Mouse (Mus musculus) left cerebral cortex, adult 2 months (tissue): ENCODE results near the gene Spata2. TPM values are rescaled to one million over a fixed set of nuclear protein-coding genes. Genes with fewer than 3 reads are reported as not detected.

Experiments
- DNase-seq, 2 experiments: peaks; one replicate each; pipeline ENCODE4 v3.0.0; 2021 to 2022; ENCODE audit warnings: low spot score in 2 of 2, mixed read lengths in 1 of 2; ENCODE audit errors: extremely low spot score in 1 of 2
- H3K27ac ChIP-seq: fragments of 200-600 bp; 2 replicates; pipeline ENCODE4 v1.8.1; 2022
- H3K4me3 ChIP-seq: fragments of 200-600 bp; 2 replicates; pipeline ENCODE4 v1.8.1; 2022
- CTCF ChIP-seq: fragments of 200-600 bp; IDR thresholded peaks from 2 replicates; pipeline ENCODE4 v1.8.1; 2022; ENCODE audit warnings: antibody characterized with exemption, mild to moderate bottlenecking, moderate library complexity
- intact Hi-C: fragments of 180-260 bp; cut with DNase I; formaldehyde crosslinking; loops from one replicate; pipeline ENCODE4 v1.15.1; 2025
- total RNA-seq, 2 experiments: library from RNA; stranded (reverse); gene quantifications; 2 replicates each; pipeline ENCODE4 v1.2.3; 2021

The Spata2 gene
- total RNA-seq, 2 experiments from 2014 or later = 78.0 to 79.1 TPM

DNA sequence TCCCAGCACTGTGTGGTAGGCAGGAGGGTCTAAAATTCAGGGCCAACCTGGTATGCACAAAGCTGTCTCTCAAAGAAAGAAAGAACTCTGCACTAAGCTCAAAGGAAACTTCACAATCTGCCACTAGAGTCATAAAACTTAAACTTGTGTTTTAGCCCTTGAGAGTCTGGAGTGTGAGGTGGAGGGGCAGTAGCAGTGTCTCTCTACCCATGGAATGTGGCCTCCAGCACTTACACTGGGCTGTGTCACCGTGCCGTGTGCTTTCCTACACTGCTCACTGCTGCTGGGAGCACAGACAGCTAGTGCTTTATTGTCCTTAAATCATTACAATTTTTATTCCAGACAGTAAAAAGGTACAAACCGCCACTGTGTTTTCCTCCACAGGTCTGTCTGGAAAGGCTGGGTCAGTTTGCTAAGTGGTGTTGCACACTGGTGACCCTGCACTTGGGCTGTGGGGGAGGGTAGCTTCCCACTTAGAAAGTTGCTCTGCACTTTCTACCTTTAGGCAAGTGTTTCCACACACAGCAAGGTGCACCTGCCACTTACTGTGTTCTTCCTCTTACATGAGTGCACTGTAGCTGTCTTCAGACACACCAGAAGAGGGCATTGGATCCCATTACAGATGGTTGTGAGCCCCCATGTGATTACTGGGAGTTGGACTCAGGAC is 15.2 kb upstream of the Spata2 start:
- intact Hi-C loops = no loop called here
- Histone ChIP-seq H3K4me3 (no peak overlapping the region), H3K27ac (no peak overlapping the region)
- TF ChIP-seq CTCF = no peak
- DNase-seq = no peak

DNA sequence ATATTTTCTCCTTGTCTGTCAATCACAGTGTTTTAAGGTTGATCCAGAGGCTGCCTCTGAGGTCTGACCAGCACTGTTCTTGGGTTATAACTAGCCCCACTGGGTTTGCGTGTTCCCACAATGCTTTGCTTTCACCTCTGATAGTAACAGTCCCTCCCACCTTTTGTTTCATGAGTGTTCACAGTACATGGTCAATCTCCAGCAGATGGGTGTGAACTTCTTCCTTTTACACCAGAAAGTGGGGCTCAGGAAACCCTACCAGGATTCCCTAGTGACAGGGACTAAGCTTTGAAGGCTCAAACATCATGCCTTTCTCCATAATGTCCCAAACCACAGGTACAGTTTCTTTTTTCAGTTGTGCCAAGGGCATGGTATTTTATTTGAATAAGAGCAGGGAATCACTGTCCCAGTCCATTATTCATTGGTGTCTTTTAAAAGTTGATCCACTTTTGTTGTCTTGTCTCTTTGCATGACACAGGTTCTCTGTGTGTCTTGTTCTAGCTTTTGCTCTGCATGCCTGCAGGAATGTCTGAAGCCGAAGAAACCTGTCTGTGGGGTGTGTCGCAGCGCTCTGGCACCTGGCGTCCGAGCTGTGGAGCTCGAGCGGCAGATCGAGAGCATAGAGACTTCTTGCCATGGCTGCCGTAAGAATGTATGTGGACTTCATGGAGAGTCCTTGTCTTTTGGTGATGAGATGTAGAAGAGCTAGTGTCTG is 14.0 kb upstream of the Spata2 start:
- intact Hi-C loops = no loop called here
- no peak for DNase-seq
- no peak overlapping the region for H3K4me3 ChIP-seq
- H3K27ac ChIP-seq = no peak overlapping the region
- TF ChIP-seq CTCF = no peak

DNA sequence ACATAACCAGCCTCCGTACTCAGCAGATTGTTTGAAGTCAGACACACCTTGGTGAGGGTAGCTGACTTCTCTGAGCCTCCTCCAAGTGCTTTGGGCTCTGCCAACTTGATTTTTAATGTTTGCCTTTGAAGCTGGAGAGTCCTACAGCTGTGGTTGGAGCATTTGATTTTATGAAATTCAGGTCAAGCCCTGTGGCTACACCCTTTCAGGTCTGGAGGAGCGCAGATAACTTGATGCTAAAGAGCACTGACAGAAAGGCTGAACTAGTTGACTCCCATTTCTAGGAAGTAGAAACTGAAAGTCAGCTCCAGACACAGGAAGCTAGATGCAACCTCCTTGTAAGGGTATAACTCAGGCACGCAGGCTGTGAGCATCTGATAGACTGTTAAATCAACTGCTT is 12.4 kb upstream of the Spata2 start:
- Histone ChIP-seq H3K27ac (no peak overlapping the region), H3K4me3 (no peak overlapping the region)
- TF ChIP-seq CTCF = no peak
- DNase-seq = no peak
- intact Hi-C loops = no loop called here

DNA sequence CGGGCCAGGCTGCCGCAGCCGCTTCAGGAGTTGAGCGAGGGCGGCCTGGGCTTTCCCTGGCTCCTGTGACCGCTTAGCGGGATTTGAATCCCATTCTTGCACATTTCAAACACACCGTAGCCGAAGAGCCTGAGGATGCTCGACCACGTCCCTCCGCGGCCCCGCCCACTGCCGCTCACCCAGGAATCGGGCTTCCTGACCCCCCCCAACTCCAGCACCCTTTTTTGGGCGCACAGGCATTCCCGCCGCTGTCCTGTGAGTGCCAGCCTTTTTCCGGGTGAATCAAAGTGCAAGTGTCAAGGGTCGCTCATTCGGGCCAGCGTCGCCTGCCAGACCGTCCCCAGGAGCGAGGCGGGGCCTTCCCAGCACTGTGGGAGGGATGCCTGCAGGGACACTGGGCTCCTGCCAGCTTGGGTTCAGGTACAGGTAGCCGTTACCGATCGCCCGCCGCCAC is 11.2 kb upstream of the Spata2 start:
- TF ChIP-seq CTCF = no peak
- no peak for DNase-seq
- H3K27ac ChIP-seq = peak overlapping the region; percentile 93
- peak overlapping the region; percentile 69 for H3K4me3 ChIP-seq
- intact Hi-C loops = no loop called here

DNA sequence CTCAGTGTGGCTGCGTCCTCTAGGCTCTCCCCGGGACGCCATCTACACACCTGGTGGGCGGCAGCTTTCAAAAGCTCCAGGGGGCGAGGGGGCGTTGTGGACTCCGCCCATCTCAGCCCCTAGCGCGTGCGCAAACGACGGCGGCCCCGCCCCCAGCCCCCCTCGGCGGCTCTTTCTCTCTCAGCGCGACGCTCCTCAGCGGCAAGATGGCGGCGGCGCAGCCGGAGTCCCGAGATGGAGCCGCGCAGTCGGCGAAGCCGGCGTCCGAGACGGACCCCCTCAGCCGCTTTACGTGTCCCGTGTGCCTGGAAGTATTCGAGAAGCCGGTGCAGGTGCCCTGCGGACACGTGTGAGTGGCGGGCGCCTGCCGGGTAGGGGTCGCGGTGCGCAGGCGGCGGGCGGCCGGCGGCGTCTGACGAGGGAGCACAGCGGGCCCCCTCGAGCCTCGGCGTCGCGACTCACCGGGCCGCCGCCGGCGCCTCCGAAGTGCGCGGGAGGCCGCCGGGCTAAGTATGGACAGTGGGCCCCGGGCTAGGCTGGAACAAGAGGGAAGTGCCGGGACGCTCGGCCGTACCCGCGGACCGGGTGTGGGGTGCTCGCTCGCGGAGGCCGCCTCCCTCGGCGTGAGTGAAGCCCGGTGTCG is 10.7 kb upstream of the Spata2 start:
- no peak; the same call in 1 of the 2 replicates for TF ChIP-seq CTCF
- intact Hi-C loops = no loop called here

DNA sequence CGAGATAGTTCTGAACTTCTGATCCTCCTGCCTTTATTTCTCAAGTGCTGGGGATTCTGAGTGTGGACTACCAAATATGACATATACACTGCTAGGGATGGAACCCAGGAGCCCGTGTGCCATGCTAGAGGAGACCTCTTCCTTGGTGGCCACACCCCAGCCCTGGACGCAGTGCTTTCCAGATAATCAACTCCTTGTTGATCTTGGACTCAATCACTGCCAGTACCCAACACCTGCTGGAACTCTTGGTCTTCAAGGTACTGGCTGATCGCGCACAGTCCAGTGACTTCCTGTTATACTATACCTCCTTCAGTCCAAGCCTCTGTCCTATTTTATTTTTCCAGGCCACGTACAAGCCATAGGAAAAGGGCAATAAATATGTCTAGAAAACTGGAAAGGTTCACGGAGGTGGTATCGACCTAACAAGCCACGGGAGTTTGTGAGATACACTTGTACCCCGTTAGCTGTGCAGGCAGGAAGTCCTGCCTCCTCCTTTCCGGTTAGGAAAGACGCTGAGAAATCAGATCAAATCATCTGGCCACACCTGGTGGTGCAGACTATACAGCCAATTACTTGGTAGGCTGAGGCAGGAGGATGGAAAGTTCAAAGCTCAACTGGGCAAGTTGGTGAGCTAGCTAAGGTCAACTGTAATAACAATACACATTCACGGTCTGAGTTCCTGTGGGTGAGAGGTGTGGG is 10.0 kb upstream of the Spata2 start:
- Histone ChIP-seq H3K27ac (peak overlapping the region; percentile 93), H3K4me3 (peak overlapping the region; percentile 69)
- no peak; the same call in 1 of the 2 replicates for TF ChIP-seq CTCF
- intact Hi-C loops = no loop called here
- no peak for DNase-seq

More for the DNA sequence above, 10.7 kb upstream of the Spata2 start:
- peak; percentile 89 to 90 for DNase-seq
- Histone ChIP-seq H3K27ac (peak overlapping the region; percentile 93), H3K4me3 (peak overlapping the region; percentile 69)

DNA sequence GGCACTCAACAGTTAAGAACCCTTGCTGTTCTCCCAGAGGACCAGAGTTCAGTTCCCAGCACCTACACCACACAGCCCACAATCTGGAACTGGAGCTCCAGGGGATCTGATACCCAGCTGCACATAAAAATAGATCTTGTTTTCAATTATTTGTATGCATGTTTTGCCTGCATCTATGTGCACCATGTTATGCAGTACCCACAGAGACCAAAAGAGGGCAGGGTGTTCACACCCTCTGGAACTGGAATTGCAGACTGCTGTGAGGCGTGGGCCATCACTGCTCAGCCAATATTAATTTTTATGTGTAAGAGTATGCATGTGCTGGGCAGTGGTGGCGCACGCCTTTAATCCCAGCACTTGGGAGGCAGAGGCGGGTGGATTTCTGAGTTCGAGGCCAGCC is 4.6 kb upstream of the Spata2 start:
- Histone ChIP-seq H3K4me3 (no peak overlapping the region), H3K27ac (no peak overlapping the region)
- intact Hi-C loops = no loop called here
- peak; percentile 51 for TF ChIP-seq CTCF
- no peak for DNase-seq

DNA sequence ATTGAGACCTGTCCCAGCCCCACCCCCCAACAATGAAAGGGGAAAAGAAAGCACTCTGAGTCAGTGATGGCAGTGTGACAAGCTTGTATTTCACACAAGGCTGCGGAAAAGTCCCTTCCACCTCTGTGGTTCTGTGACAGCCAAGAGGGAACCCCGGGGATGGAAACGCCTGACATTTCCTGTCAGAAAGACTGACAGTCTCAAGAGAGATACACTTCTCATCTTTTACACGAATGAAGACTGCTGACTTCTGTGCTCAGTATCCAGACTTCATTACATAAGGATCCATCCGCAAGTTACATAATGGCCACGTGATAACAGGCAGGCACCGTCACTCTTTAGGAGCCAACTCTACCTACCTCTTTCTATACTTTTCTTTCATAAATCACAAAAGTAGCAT is 3.8 kb upstream of the Spata2 start:
- H3K4me3 ChIP-seq = no peak overlapping the region
- no peak for DNase-seq
- peak overlapping the region; percentile 80 for H3K27ac ChIP-seq
- intact Hi-C loops = no loop called here
- TF ChIP-seq CTCF = no peak

DNA sequence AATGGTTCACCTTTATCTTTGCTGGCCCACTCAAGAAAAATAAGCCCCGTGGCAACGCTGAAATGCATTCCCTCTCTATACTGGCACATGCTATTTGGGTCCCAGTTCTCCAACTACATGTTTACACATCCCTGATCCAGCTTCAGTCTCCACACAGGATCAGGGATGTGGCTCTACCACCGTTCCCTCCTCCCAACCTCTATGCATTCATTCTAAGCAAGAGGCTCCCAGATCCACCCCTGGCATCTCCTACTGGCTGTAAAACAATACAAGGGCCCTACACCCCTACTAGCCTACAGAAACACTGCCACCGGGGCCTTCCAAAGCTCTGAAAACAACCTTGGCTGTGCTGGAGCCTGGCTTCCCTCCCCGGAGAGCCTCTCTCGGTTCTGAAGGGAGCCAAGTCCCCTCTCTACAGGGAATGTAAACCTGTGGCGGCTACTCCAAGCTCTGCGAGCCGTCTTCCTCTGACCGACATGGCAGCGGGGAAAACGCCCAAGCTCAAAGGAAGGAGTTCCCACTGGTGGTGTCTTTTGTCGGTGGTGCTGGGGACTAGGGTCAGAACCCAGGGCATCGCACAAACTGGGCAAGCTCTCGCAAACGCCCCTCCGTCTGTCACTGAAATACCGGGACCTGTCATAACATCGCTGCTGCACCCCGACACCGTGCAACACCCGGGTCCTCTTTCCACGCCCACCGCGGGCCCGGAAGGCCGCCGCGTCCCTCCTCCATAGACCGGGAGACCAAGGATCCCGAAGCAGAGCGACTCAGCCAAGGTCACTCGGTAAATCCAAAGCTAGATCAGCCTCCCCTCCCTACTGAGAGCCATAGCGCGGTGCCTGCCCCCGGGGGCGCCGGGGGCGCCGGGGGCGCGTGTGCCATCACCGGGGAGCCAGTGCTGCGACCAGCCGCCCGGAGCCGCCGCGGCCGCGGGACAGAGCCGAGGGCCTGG is 654 bp downstream of the Spata2 start, which contains the start of gene Rnf114:
Gene Rnf114 (plus strand): TSS at position 889 of the 952 bp plus-strand sequence.
- Histone ChIP-seq H3K27ac (peak within 1 kb of the TSS; percentile 94), H3K4me3 (peak within 1 kb of the TSS; percentile 92)
- no peak for TF ChIP-seq CTCF
- intact Hi-C loops = loop anchor here (5.0 kb wide), 2 partner anchors 70 to 430 kb away; partner anchors contain the start of genes Slc9a8 and Znfx1
- peak in 1 of 2 experiments; percentile 43 for DNase-seq

DNA sequence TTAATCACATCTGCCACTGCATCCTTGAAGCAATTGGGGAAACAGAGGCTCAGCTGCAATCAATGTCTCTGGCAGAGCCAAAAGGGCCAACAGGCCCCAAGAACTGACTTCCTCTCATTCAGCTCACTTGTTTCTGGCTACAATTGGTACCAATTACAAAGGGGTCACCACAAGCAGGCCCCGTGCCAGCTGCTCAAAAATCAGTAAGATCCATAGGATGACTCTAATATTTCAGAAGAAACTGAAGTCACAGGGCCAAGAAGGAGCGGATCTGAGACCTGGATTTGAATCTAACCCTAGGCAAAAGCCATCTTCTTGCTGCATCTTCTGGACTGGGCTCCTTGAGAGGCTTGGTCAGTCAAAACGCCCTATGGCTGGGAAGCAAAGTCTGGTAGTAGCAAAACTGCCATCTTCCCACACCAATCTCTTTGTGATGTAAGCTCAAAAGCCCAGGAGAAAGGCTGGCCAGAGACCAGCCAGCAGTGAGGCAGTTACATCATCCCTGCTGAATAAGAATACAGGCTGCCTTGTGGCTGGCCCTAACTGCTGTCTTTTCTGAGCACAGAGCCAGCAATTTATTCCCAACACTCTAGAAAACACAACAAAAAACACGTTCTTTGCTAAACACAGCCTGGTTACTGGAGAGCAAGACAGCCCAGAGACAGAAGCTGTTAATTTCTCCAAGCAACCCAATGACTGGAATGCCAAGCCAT is 1.7 kb downstream of the Spata2 start:
- TF ChIP-seq CTCF = no peak
- intact Hi-C loops = loop anchor here (5.0 kb wide), 2 partner anchors 69 to 429 kb away; partner anchors contain the start of genes Slc9a8 and Znfx1
- Histone ChIP-seq H3K4me3 (peak overlapping the region; percentile 92), H3K27ac (peak overlapping the region; percentile 94)
- DNase-seq = no peak
